Mouse (Mus musculus) stomach, embryonic 15.5 days (tissue): ENCODE data around the gene Resp18. TPM values are rescaled to one million over a fixed set of nuclear protein-coding genes. Genes with fewer than 3 reads are reported as not detected.
A peak's percentile ranks its signal among the peaks of the same experiment; 100 is the strongest.

Source experiments
- ATAC-seq: fragments of 200-750 bp; cut with Nextera tagmentation; 2 replicates; pipeline ENCODE4 v1.8.0; 2017; ENCODE audit warnings: low read depth, moderate number of reproducible peaks, moderate TSS enrichment; ENCODE audit not compliant: insufficient read depth, low FRiP score
- H3K27ac ChIP-seq: fragments of 300-500 bp; sonication (generic); 2 replicates; pipeline ENCODE4 v1.5.1; 2015; ENCODE audit warnings: mild to moderate bottlenecking, inconsistent platforms
- H3K27me3 ChIP-seq: fragments of 300-500 bp; sonication (generic); replicated peaks from 2 replicates; pipeline ENCODE4 v1.6.1; 2015; ENCODE audit warnings: inconsistent platforms
- H3K36me3 ChIP-seq: fragments of 300-500 bp; sonication (generic); 2 replicates; pipeline ENCODE4 v1.6.1; 2015; ENCODE audit warnings: inconsistent platforms
- H3K4me1 ChIP-seq: fragments of 300-500 bp; sonication (generic); 2 replicates; pipeline ENCODE4 v1.6.1; 2015; ENCODE audit warnings: inconsistent platforms
- H3K4me2 ChIP-seq: fragments of 300-500 bp; sonication (generic); 2 replicates; pipeline ENCODE4 v1.6.1; 2015; ENCODE audit warnings: mild to moderate bottlenecking, inconsistent platforms
- H3K4me3 ChIP-seq: fragments of 300-500 bp; sonication (generic); replicated peaks from 2 replicates; pipeline ENCODE4 v1.5.1; 2015; ENCODE audit warnings: inconsistent platforms
- H3K9ac ChIP-seq: fragments of 300-500 bp; sonication (generic); 2 replicates; pipeline ENCODE4 v1.6.1; 2015; ENCODE audit warnings: inconsistent platforms
- H3K9me3 ChIP-seq: fragments of 300-500 bp; sonication (generic); 2 replicates; pipeline ENCODE4 v1.6.1; 2016; ENCODE audit warnings: inconsistent platforms
- WGBS: fragments of 180-500 bp; shearing (Covaris S2); methylation state at CpG from one replicate; pipeline ENCODE4 v1.1.7; 2015; 5-methylcytosine and 5-hydroxymethylcytosine counted together
- polyA plus RNA-seq: library from polyadenylated mRNA; unstranded; fragments of >200 nt; fragmentation: Nextera tagmentation; extraction: Ambion mirVana; gene quantifications from 2 replicates; pipeline ENCODE4 v1.2.1, GENCODE M21; 2015

Resp18 gene
- polyA plus RNA-seq, 1 experiment from 2014 or later: 9.6 TPM

- Histone ChIP-seq H3K27me3 (no peaks in the 10 kb centered on the region), H3K36me3 (no peaks in the 10 kb centered on the region), H3K4me2 (no peak overlapping the region), H3K4me3 (no peak overlapping the region), H3K9ac (no peak overlapping the region), H3K9me3 (no peaks in the 10 kb centered on the region), H3K27ac (0 out of 2 replicates have a peak overlapping the region, but pooled peaks have one; percentile 1), H3K4me1 (0 out of 2 replicates have a peak, but pooled peaks cover 4% of the 10 kb centered on the region)
- 64% methylated on average over 7 of the region's 7 CpGs for WGBS
- ATAC-seq: no peak; the same call in 1 of the 2 replicates
Observed at GRCm38 (mm10) chr1:75230335-75230994, 47.8 kb downstream of the Resp18 start.

- Histone ChIP-seq H3K9me3 (no peaks in the 10 kb centered on the region), H3K27me3 (no peaks in the 10 kb centered on the region), H3K4me2 (no peak overlapping the region), H3K4me1 (no peaks in the 10 kb centered on the region), H3K36me3 (no peaks in the 10 kb centered on the region), H3K9ac (no peak overlapping the region), H3K27ac (no peak overlapping the region), H3K4me3 (no peak overlapping the region)
- 66% methylated on average over 4 of the region's 4 CpGs for WGBS
- ATAC-seq: no peak
Observed at GRCm38 (mm10) chr1:75229158-75229557, 49.1 kb downstream of the Resp18 start.

- Histone ChIP-seq H3K9ac (no peak overlapping the region), H3K36me3 (no peaks in the 10 kb centered on the region), H3K4me1 (no peaks in the 10 kb centered on the region), H3K27ac (no peak overlapping the region), H3K27me3 (no peaks in the 10 kb centered on the region), H3K9me3 (no peaks in the 10 kb centered on the region), H3K4me2 (no peak overlapping the region), H3K4me3 (no peak overlapping the region)
- ATAC-seq: no peak
- 73% methylated on average over 1 of the region's 1 CpGs for WGBS
Observed at GRCm38 (mm10) chr1:75227653-75228052, 50.6 kb downstream of the Resp18 start.

GRCm38 (mm10) chr1:75226138-75226537 lies 52.1 kb downstream of the Resp18 start:
- WGBS: 65% methylated on average over 2 of the region's 2 CpGs
- H3K27ac ChIP-seq: no peak overlapping the region
- H3K9ac ChIP-seq: no peak overlapping the region

GRCm38 (mm10) chr1:75225473-75225872 lies 52.7 kb downstream of the Resp18 start:
- ATAC-seq: no peak
- Histone ChIP-seq H3K27ac (no peak overlapping the region), H3K4me3 (no peak overlapping the region), H3K9me3 (no peaks in the 10 kb centered on the region), H3K4me2 (no peak overlapping the region), H3K9ac (no peak overlapping the region), H3K27me3 (peaks cover 9% of the 10 kb centered on the region), H3K4me1 (no peaks in the 10 kb centered on the region), H3K36me3 (no peaks in the 10 kb centered on the region)
- 60% methylated on average over 3 of the region's 3 CpGs for WGBS

More at GRCm38 (mm10) chr1:75226138-75226537, 52.1 kb downstream of the Resp18 start:
- Histone ChIP-seq H3K4me3 (no peak overlapping the region), H3K36me3 (no peaks in the 10 kb centered on the region), H3K4me2 (no peak overlapping the region), H3K27me3 (peaks cover 4% of the 10 kb centered on the region; the same call in 1 of the 2 replicates), H3K4me1 (no peaks in the 10 kb centered on the region), H3K9me3 (no peaks in the 10 kb centered on the region)
- ATAC-seq: no peak

- no peaks in the 10 kb centered on the region for H3K9me3 ChIP-seq
- H3K4me2 ChIP-seq: no peak overlapping the region
- H3K27ac ChIP-seq: no peak overlapping the region
- H3K4me3 ChIP-seq: no peak overlapping the region
- peaks cover 6% of the 10 kb centered on the region for H3K4me1 ChIP-seq
- 57% methylated on average over 6 of the region's 6 CpGs for WGBS
- no peak overlapping the region for H3K9ac ChIP-seq
- no peaks in the 10 kb centered on the region for H3K36me3 ChIP-seq
- peaks cover 17% of the 10 kb centered on the region for H3K27me3 ChIP-seq
- no peak for ATAC-seq
Observed at GRCm38 (mm10) chr1:75223532-75223931, 54.7 kb downstream of the Resp18 start.

GRCm38 (mm10) chr1:75222926-75223325 lies 55.3 kb downstream of the Resp18 start:
- Histone ChIP-seq H3K4me2 (no peak overlapping the region), H3K4me1 (peaks cover 10% of the 10 kb centered on the region), H3K9me3 (no peaks in the 10 kb centered on the region), H3K9ac (no peak overlapping the region), H3K4me3 (no peak overlapping the region), H3K36me3 (no peaks in the 10 kb centered on the region), H3K27me3 (peaks cover 17% of the 10 kb centered on the region), H3K27ac (no peak overlapping the region)
- WGBS: 77% methylated on average over 6 of the region's 6 CpGs
- no peak for ATAC-seq

Other genes starting within 250 kb of the Resp18 start
- 8.6 and 9.5 TPM in 2 replicates for gene Nhej1, start 153.2 kb downstream of the Resp18 start, polyA plus RNA-seq
- gene Slc23a3, start 144.5 kb downstream of the Resp18 start, polyA plus RNA-seq: 0.49 and 0.86 TPM in 2 replicates
- 38.8 and 44.9 TPM in 2 replicates for gene Cnppd1, start 135.7 kb downstream of the Resp18 start, polyA plus RNA-seq
- 43.8 and 47.8 TPM in 2 replicates for gene Retreg2, start 135.6 kb downstream of the Resp18 start, polyA plus RNA-seq
- 41.0 and 41.2 TPM in 2 replicates for gene Zfand2b, start 109.8 kb downstream of the Resp18 start, polyA plus RNA-seq
- 23.9 and 26.8 TPM in 2 replicates for gene Abcb6, start 98.0 kb downstream of the Resp18 start, polyA plus RNA-seq
- gene Ankzf1, start 86.3 kb downstream of the Resp18 start, polyA plus RNA-seq: 24.7 and 26.7 TPM in 2 replicates
- 26.5 and 27.0 TPM in 2 replicates for gene Atg9a, start 86.2 kb downstream of the Resp18 start, polyA plus RNA-seq
- 15.5 and 17.1 TPM in 2 replicates for gene Glb1l, start 67.6 kb downstream of the Resp18 start, polyA plus RNA-seq
- gene Stk16, start 67.6 kb downstream of the Resp18 start, polyA plus RNA-seq: 120 and 132 TPM in 2 replicates
- gene Tuba4a, start 58.5 kb downstream of the Resp18 start, polyA plus RNA-seq: 142 and 145 TPM in 2 replicates
- gene A630095N17Rik, start 46.3 kb downstream of the Resp18 start, polyA plus RNA-seq: not detected in 2 replicates
- 34.9 and 35.9 TPM in 2 replicates for gene Dnajb2, start 42.0 kb downstream of the Resp18 start, polyA plus RNA-seq
- gene Ptprn, start 13.9 kb downstream of the Resp18 start, polyA plus RNA-seq: 2.4 and 2.8 TPM in 2 replicates
- 123 and 137 TPM in 2 replicates for gene Dnpep, start 39.6 kb upstream of the Resp18 start, polyA plus RNA-seq
- gene Des, start 81.9 kb upstream of the Resp18 start, polyA plus RNA-seq: 92.1 and 93.2 TPM in 2 replicates
- gene Speg, start 96.9 kb upstream of the Resp18 start, polyA plus RNA-seq: 45.2 and 49.1 TPM in 2 replicates
- gene Gmppa, start 157.5 kb upstream of the Resp18 start, polyA plus RNA-seq: 103 TPM in 2 replicates
- gene Asic4, start 172.0 kb upstream of the Resp18 start, polyA plus RNA-seq: 2.0 and 2.1 TPM in 2 replicates
- gene Chpf, start 200.9 kb upstream of the Resp18 start, polyA plus RNA-seq: 40.9 and 41.9 TPM in 2 replicates
- 2.3 and 2.7 TPM in 2 replicates for gene Tmem198, start 201.1 kb upstream of the Resp18 start, polyA plus RNA-seq
- 75.1 and 84.0 TPM in 2 replicates for gene Obsl1, start 228.0 kb upstream of the Resp18 start, polyA plus RNA-seq
- 8.0 and 9.6 TPM in 2 replicates for gene Inha, start 228.7 kb upstream of the Resp18 start, polyA plus RNA-seq
- 16.1 and 18.1 TPM in 2 replicates for gene Stk11ip, start 243.1 kb upstream of the Resp18 start, polyA plus RNA-seq